Mouse (Mus musculus) embryonic facial prominence, embryonic 12.5 days (tissue): ENCODE data around the gene Gm37240. TPM values are rescaled to one million over a fixed set of nuclear protein-coding genes. Genes with fewer than 3 reads are reported as not detected.

ENCODE experiments used
- ATAC-seq: fragments of 200-750 bp; cut with Nextera tagmentation; 2 replicates; pipeline ENCODE4 v1.8.0; 2017; ENCODE audit not compliant: insufficient number of reproducible peaks, insufficient read depth, low FRiP score, low TSS enrichment
- H3K27ac ChIP-seq: fragments of 300-500 bp; sonication (generic); 2 replicates; pipeline ENCODE4 v1.5.1; 2016; ENCODE audit warnings: mild to moderate bottlenecking
- H3K27me3 ChIP-seq: fragments of 300-500 bp; sonication (generic); 2 replicates; pipeline ENCODE4 v1.6.1; 2016; ENCODE audit warnings: mild to moderate bottlenecking, moderate library complexity
- H3K36me3 ChIP-seq: fragments of 300-500 bp; sonication (generic); 2 replicates; pipeline ENCODE4 v1.6.1; 2016; ENCODE audit warnings: mild to moderate bottlenecking
- H3K4me1 ChIP-seq: fragments of 300-500 bp; sonication (generic); 2 replicates; pipeline ENCODE4 v1.6.1; 2016
- H3K4me2 ChIP-seq: fragments of 300-500 bp; sonication (generic); replicated peaks from 2 replicates; pipeline ENCODE4 v1.6.1; 2016; ENCODE audit warnings: mild to moderate bottlenecking, moderate library complexity
- H3K4me3 ChIP-seq: fragments of 300-500 bp; sonication (generic); 2 replicates; pipeline ENCODE4 v1.5.1; 2016; ENCODE audit warnings: mild to moderate bottlenecking
- H3K9ac ChIP-seq: fragments of 300-500 bp; sonication (generic); 2 replicates; pipeline ENCODE4 v1.6.1; 2016; ENCODE audit warnings: mild to moderate bottlenecking, moderate library complexity
- H3K9me3 ChIP-seq: fragments of 300-500 bp; sonication (generic); 2 replicates; pipeline ENCODE4 v1.6.1; 2016; ENCODE audit warnings: mild to moderate bottlenecking, moderate library complexity
- WGBS: fragments of 180-500 bp; shearing (Covaris S2); methylation state at CpG from one replicate; pipeline ENCODE4 v1.1.7; 2016; 5-methylcytosine and 5-hydroxymethylcytosine counted together
- polyA plus RNA-seq: library from polyadenylated mRNA; unstranded; fragments of >200 nt; fragmentation: Nextera tagmentation; extraction: Ambion mirVana; gene quantifications from 2 replicates; pipeline ENCODE4 v1.2.1, GENCODE M21; 2016

Gm37240 gene
- polyA plus RNA-seq, 1 experiment from 2014 or later = 4.0 TPM

- no peak for ATAC-seq
- Histone ChIP-seq H3K9me3 (no peaks in the 10 kb centered on the region), H3K4me3 (no peak overlapping the region), H3K4me2 (no peak overlapping the region), H3K4me1 (peaks cover 10% of the 10 kb centered on the region), H3K27me3 (no peaks in the 10 kb centered on the region), H3K9ac (no peak overlapping the region), H3K27ac (no peak overlapping the region), H3K36me3 (no peaks in the 10 kb centered on the region)
- WGBS = 81% methylated on average over 6 of the region's 6 CpGs
These were observed 713.8 kb downstream of the Gm37240 start for GRCm38 (mm10) chr3:85173441-85174071.

DNA sequence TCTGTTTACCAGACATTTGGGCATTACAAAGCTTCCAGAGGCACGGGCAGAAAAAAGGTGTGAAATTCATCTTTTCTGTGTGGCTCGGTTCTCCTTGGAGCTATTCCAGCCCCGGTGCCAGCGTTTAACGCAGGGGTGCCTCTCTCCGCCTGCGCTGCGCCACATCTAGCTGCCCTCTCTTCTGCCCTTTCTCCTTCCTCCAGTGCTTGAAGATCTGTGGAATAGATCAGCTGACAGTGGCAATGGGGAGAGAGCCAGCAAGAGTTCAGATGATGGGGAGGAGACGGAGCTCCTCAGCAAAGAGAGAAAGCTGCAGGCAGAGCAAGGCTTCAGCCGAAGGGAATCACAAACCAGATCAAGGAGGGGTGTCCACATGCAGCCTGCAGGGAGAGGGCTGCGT lies 714.8 kb downstream of the Gm37240 start:
- Histone ChIP-seq H3K4me2 (no peak overlapping the region), H3K9ac (no peak overlapping the region)
- 71% methylated on average over 11 of the region's 11 CpGs for WGBS

DNA sequence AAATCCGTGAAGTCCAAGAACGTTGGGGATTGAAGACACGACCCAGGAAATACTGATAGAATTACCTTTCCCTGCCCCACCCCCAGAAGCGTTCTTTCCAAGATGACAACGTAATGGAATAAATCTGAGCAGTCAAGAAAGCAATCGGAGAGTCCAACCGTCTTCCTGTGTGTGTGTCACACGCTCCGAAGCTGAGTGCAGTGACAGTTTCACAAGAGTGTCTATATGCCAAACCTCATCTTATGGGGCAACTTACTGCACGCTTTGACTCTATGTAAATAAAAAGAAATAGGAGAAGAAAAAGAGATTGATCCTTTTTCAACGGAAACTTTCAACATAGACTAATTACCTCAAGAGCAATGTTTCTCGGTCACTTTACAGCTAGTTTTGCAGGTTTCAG lies 715.2 kb downstream of the Gm37240 start:
- Histone ChIP-seq H3K4me1 (peaks cover 10% of the 10 kb centered on the region), H3K4me3 (no peak overlapping the region), H3K4me2 (no peak overlapping the region), H3K9ac (no peak overlapping the region), H3K27ac (no peak overlapping the region), H3K9me3 (no peaks in the 10 kb centered on the region), H3K27me3 (no peaks in the 10 kb centered on the region), H3K36me3 (no peaks in the 10 kb centered on the region)
- ATAC-seq = no peak
- 74% methylated on average over 12 of the region's 12 CpGs for WGBS

More for the DNA sequence above, 714.8 kb downstream of the Gm37240 start:
- Histone ChIP-seq H3K4me1 (peaks cover 10% of the 10 kb centered on the region), H3K27ac (no peak overlapping the region), H3K36me3 (no peaks in the 10 kb centered on the region), H3K4me3 (no peak overlapping the region), H3K9me3 (no peaks in the 10 kb centered on the region), H3K27me3 (no peaks in the 10 kb centered on the region)
- ATAC-seq = no peak

DNA sequence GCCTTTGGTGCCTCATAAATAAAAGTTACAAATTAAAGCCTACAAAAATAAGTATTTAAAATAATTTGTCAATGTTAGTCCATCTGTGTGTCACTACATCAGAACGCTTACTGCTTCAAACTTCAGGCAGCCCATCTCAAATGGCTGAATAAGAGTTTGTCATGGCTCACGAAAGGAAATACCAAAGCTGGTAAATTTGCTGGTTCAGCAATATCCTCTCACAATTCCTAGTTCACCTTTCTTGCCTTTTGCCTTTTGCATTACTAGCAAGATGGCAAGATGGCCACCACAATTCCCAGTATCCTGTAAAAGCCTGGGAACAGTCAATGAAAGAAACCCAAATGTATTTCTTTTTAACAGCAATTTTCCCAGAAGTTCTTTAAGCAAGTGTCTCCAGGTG lies 718.5 kb downstream of the Gm37240 start:
- no peak for ATAC-seq
- Histone ChIP-seq H3K27ac (no peak overlapping the region), H3K4me3 (no peak overlapping the region), H3K9me3 (no peaks in the 10 kb centered on the region), H3K4me2 (no peak overlapping the region), H3K4me1 (no peaks in the 10 kb centered on the region; the same call in 1 of the 2 replicates), H3K27me3 (no peaks in the 10 kb centered on the region), H3K36me3 (no peaks in the 10 kb centered on the region), H3K9ac (no peak overlapping the region)
- 88% methylated on average over 2 of the region's 2 CpGs for WGBS

DNA sequence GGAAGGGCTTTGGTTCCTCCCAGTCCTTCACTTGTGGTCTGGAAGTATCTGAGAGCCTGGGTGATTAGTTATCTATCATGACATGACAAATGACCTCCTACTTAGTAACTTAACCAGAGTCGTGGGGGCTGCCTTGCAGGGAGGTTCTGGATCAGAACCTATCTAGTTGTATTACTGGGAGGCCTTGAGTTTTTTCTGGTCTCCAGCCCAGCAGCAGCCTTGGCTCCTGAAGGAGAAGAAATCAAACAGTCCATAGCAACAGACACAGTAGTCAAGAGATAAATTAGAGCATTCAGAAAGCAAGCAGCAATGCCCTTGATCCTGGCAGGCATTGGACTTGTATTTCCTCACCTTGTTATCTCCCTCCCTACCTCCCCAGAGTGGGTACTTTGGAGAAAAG lies 722.4 kb downstream of the Gm37240 start:
- WGBS = 88% methylated on average over 1 of the region's 1 CpGs
- H3K4me1 ChIP-seq = no peaks in the 10 kb centered on the region
- ATAC-seq = no peak
- no peaks in the 10 kb centered on the region for H3K27me3 ChIP-seq
- no peak overlapping the region for H3K9ac ChIP-seq
- H3K36me3 ChIP-seq = no peaks in the 10 kb centered on the region
- H3K9me3 ChIP-seq = no peaks in the 10 kb centered on the region
- no peak overlapping the region for H3K4me3 ChIP-seq
- H3K4me2 ChIP-seq = no peak overlapping the region
- H3K27ac ChIP-seq = no peak overlapping the region

GRCm38 (mm10) chr3:85163396-85163795 lies 723.9 kb downstream of the Gm37240 start:
- H3K27ac ChIP-seq = no peak overlapping the region
- ATAC-seq = no peak
- no peaks in the 10 kb centered on the region for H3K36me3 ChIP-seq
- no peaks in the 10 kb centered on the region for H3K4me1 ChIP-seq
- H3K9ac ChIP-seq = no peak overlapping the region
- 86% methylated on average over 5 of the region's 5 CpGs for WGBS
- no peak overlapping the region for H3K4me3 ChIP-seq
- no peaks in the 10 kb centered on the region for H3K9me3 ChIP-seq
- H3K27me3 ChIP-seq = no peaks in the 10 kb centered on the region
- H3K4me2 ChIP-seq = no peak overlapping the region

- H3K4me2 ChIP-seq = no peak overlapping the region
- 88% methylated on average over 3 of the region's 3 CpGs for WGBS
- H3K27me3 ChIP-seq = no peaks in the 10 kb centered on the region
- no peaks in the 10 kb centered on the region for H3K4me1 ChIP-seq
- H3K9ac ChIP-seq = no peak overlapping the region
- no peak overlapping the region for H3K4me3 ChIP-seq
- H3K27ac ChIP-seq = no peak overlapping the region
- no peaks in the 10 kb centered on the region for H3K9me3 ChIP-seq
- H3K36me3 ChIP-seq = no peaks in the 10 kb centered on the region
- ATAC-seq = no peak
These were observed 724.9 kb downstream of the Gm37240 start for GRCm38 (mm10) chr3:85162430-85162829.

- H3K9me3 ChIP-seq = no peaks in the 10 kb centered on the region
- H3K4me2 ChIP-seq = no peak overlapping the region
- H3K4me3 ChIP-seq = no peak overlapping the region
- no peak overlapping the region for H3K27ac ChIP-seq
- WGBS = 75% methylated on average over 10 of the region's 10 CpGs
- no peak overlapping the region for H3K9ac ChIP-seq
- H3K36me3 ChIP-seq = no peaks in the 10 kb centered on the region
- ATAC-seq = no peak
- H3K4me1 ChIP-seq = no peaks in the 10 kb centered on the region
- no peaks in the 10 kb centered on the region for H3K27me3 ChIP-seq
These were observed 726.5 kb downstream of the Gm37240 start for GRCm38 (mm10) chr3:85160816-85161215.

DNA sequence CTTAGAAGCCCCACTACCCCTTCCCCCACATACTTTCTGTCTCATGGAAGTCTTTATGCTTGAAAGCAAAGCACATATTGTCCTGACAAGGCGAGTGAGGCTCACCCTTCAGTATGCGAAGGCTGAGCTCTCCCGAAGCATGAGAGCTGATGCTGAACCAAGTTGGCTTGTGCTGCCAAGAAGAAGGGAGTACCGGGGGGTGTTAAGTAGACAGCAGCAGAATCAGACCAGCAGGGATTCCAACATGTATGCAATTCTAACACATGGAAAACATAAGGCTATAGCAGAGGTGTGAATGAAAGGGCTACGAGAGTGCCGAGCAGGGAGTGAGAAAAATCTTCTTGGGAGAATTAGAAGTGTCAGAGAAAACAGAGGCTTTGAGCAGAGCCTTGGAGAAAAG lies 727.7 kb downstream of the Gm37240 start:
- Histone ChIP-seq H3K9ac (no peak overlapping the region), H3K9me3 (no peaks in the 10 kb centered on the region), H3K27ac (no peak overlapping the region), H3K4me3 (no peak overlapping the region), H3K36me3 (no peaks in the 10 kb centered on the region), H3K4me2 (no peak overlapping the region), H3K4me1 (no peaks in the 10 kb centered on the region), H3K27me3 (no peaks in the 10 kb centered on the region)
- ATAC-seq = no peak
- WGBS = 75% methylated on average over 6 of the region's 6 CpGs

DNA sequence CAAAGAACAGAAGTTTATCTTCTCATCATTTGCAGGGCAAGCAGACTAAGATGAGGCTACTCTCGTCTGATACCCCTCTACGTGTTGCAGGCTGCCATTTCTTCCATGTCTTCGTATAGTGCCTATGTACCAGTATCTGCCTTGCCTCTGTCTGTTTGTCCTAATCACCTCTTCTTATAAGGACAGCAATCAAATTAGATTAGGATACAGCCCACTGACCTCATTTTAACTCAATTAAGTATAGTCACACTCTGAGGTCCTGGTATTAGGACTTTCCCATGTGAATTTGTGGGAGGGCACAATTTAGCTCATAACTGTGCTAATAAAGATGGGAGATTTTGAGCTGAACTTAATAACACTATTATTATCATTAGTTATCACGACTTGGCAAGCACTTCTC lies 738.5 kb downstream of the Gm37240 start:
- Histone ChIP-seq H3K27ac (no peak overlapping the region), H3K9ac (no peak overlapping the region), H3K4me1 (no peaks in the 10 kb centered on the region), H3K36me3 (no peaks in the 10 kb centered on the region), H3K27me3 (no peaks in the 10 kb centered on the region), H3K4me2 (no peak overlapping the region), H3K9me3 (no peaks in the 10 kb centered on the region), H3K4me3 (no peak overlapping the region)
- WGBS = 89% methylated on average over 4 of the region's 4 CpGs
- ATAC-seq = no peak

DNA sequence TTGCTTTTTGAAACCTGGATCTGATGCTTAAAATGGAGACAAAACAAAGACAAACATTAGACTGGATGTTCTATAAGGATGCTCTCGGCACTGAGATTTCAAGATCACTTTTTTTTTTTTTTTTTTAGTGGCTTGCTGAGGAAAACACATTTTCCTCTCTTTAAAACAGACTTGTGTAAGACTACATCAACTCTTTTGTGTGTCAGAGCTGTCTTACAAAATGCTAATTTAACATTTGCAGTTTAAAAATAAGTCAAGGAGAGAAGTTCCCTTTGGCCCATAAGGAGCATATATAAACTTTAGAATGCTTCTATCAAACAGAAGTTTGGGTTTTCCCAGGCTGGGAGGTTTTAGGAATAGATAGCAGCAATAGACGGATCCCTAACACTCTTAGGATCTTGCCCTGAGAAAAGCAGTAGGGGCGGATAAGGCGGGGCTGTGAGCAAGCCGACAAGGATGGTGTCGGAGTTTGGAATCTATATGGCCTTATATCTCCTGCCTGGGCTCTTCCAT lies 739.2 kb downstream of the Gm37240 start:
- Histone ChIP-seq H3K27ac (no peak overlapping the region), H3K4me3 (no peak overlapping the region), H3K9me3 (no peaks in the 10 kb centered on the region), H3K36me3 (no peaks in the 10 kb centered on the region), H3K27me3 (no peaks in the 10 kb centered on the region), H3K4me1 (no peaks in the 10 kb centered on the region), H3K9ac (no peak overlapping the region), H3K4me2 (no peak overlapping the region)
- no peak for ATAC-seq
- WGBS = 87% methylated on average over 6 of the region's 6 CpGs

- H3K4me3 ChIP-seq = no peak overlapping the region
- no peaks in the 10 kb centered on the region for H3K9me3 ChIP-seq
- no peak overlapping the region for H3K9ac ChIP-seq
- no peak overlapping the region for H3K27ac ChIP-seq
- no peak overlapping the region for H3K4me2 ChIP-seq
- no peaks in the 10 kb centered on the region for H3K27me3 ChIP-seq
- 29% methylated on average over 7 of the region's 7 CpGs for whole genome bisulfite sequencing
- H3K4me1 ChIP-seq = no peaks in the 10 kb centered on the region
- no peak for ATAC-seq
- no peaks in the 10 kb centered on the region for H3K36me3 ChIP-seq
These were observed 741.8 kb downstream of the Gm37240 start for GRCm38 (mm10) chr3:85145568-85145967.
